In genomic region chr5:43868711-43869600, GRCm38 (mm10) we compare ENCODE assay signal across 1 mouse cellular context.
TF ChIP-seq lines count a peak whose summit lies in the region.

No protein-coding gene starts in this region.

TF ChIP-seq in CH12.LX, 34 proteins besides CTCF, POLR2A, EP300 and RAD21:
- TF ChIP-seq TBP (conservative IDR thresholded peaks at IDR 0.05; ENCODE audit: low read depth, low read length) = no peak
- TF ChIP-seq CHD1 (IDR thresholded peaks at IDR 0.05; ENCODE audit: low read depth, low read length) = no peak
- TF ChIP-seq MAZ (IDR thresholded peaks at IDR 0.05; ENCODE audit: low read depth, low read length) = no peak
- no peak for TF ChIP-seq MYC (IDR thresholded peaks at IDR 0.05; ENCODE audit: low read depth, low read length)
- TF ChIP-seq USF2 (conservative IDR thresholded peaks at IDR 0.05; ENCODE audit: low read depth, low read length) = no peak
- TF ChIP-seq ETS1 (conservative IDR thresholded peaks at IDR 0.05; ENCODE audit: low read depth, low read length) = no peak
- TF ChIP-seq ZKSCAN1 (IDR thresholded peaks at IDR 0.05; ENCODE audit: borderline replicate concordance, low read depth, low read length) = no peak
- TF ChIP-seq GABPA (IDR thresholded peaks at IDR 0.05; ENCODE audit: insufficient replicate concordance, low read depth, low read length) = no peak
- no peak for TF ChIP-seq RCOR1 (conservative IDR thresholded peaks at IDR 0.05; ENCODE audit: low read depth, low read length)
- TF ChIP-seq POLR2AphosphoS2 (IDR thresholded peaks at IDR 0.05; ENCODE audit: low read depth, low read length) = no peak
- no peak for TF ChIP-seq MXI1 (IDR thresholded peaks at IDR 0.05; ENCODE audit: low read depth, low read length)
- no peak for TF ChIP-seq ZNF384 (IDR thresholded peaks at IDR 0.05; ENCODE audit: low read depth, low read length)
- no peak for TF ChIP-seq ZC3H11A (IDR thresholded peaks at IDR 0.05; ENCODE audit: low read depth, low read length)
- TF ChIP-seq MAX (IDR thresholded peaks at IDR 0.05; ENCODE audit: low read length) = no peak
- no peak for TF ChIP-seq UBTF (IDR thresholded peaks at IDR 0.05; ENCODE audit: low read depth, low read length)
- TF ChIP-seq ZMIZ1 (IDR thresholded peaks at IDR 0.05; ENCODE audit: low read depth, low read length) = no peak
